Mouse (Mus musculus) left cerebral cortex, adult 8-10 months (tissue): ENCODE measurements at regions not wholly inside any gene's neighbourhood (a gene's known extent, or its start where the extent isn't known, plus 50 kb on each side); places are given as distances from the start of the nearest gene placed in this dataset.

ENCODE experiments used
- DNase-seq, 2 experiments: peaks; one replicate each; pipeline ENCODE4 v3.0.0; 2022; ENCODE audit warnings: low spot score in 2 of 2

DNA sequence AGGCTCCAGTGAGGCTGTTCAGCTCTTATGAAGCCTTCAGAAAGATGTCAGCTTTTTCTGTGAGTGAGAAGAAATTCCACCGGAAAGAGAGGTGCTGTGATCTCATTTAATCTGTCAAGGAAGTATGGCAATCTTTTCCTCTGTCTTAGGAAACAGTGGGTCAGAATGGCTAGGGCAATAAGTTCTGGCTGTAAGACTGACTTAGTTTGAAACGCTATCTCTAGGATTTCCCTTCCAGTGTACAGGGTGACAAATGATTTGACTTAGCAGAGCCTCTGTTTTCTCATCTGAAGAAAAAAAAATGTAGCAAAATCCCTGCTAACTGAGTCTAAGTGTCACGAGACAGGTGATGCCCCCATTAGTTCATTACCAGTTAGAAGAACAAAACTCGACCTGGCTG is 181.1 kb downstream of the Csl start:
- no peak for DNase-seq

DNA sequence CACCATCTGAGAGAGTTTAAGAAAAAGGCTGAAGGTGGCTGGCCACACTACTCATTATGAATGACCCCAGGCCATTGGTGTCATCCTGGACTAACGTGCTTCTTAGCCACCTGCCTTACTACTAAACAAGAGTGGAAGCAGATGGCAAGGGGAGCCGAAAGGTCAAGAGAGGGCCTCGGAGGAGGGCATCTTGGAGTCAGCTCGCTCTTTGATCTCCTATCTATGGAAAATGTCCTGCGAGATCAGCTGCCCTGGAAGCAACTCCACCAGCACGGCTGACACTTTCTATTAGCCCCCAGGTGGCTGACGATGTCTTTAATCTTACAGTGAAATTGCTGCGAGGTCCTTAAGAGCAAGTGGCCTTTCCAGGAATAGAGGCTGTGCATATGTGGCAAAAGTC is 179.3 kb downstream of the Csl start:
- no peak for DNase-seq

DNA sequence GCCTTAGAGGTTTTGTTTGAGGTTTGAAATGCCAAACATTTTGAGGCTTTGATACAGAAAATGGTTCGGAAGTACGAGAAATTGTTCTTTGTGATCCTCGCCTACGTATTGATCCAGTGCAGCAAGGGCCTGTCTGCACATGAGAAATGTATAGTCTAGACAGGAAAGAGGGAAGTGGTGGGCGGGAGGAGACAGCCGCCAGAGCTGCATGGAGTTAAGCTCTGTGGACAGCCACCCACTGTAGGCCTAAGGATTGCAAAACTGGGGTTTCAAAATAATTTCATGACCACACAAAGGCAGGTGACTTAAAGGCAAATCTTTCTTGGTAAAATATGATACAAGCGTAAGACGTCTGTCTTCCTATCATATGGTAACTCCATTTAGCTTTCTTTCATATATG is 178.4 kb downstream of the Csl start:
- DNase-seq: no peak

DNA sequence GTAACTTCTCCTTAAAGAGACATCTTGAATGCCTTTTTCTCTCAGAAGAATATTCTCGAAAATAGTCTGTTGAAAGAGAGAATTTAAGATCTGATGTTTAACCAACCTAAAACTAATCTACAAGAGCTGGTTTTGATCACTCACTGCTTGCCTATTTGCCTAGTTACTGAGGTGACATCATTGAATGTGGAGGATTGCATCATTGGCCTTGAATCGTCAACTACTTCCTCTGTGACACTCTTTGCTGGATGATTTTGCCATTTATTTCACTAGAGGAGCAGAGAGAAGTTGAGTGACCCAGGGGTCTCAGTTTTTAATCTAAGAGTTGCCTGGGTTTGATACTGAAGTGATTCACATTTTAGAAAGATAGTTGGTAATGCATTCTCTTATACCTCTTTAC is 174.6 kb downstream of the Csl start:
- no peak for DNase-seq

DNA sequence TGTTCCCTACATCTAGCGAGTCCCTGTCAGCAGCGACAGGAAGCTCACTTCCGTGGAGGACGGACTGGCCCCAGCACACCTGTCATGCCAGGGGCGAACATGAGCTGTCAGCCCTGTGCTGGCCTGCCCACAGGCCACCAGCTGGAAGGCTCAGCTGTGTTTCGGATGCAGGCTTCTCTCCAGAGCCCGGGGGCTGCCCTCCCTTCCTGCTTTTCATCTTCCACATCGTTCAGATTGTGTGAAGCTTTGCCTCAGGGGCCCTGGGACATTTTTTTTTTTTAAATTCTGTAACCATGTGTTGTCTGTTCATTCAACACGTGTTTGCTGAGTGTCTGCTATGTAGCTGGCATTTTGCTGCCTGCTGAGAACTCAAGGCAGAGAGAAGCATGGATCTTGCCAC is 167.2 kb downstream of the Csl start:
- DNase-seq: peak in 1 of 2 experiments; percentile 10

DNA sequence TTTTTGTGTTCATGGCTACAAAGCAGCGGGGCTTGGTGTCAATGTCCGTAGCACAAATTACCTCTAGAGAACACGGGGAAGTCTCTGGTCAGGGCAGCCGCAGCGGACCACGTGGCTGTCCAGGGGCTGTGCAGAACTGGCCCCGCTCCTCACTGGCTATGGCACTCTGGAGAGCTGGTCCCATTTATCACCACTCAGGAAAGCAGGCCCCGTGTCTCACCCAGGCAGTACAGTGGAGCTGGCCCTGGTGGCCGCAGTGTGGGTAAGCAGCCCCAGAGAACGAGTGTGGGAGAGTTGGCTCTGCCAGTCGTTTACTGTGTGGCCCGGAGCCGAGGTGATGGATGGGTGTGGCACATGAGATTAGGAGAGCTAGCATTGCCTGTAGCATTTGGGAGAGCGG is 163.8 kb downstream of the Csl start:
- no peak for DNase-seq

DNA sequence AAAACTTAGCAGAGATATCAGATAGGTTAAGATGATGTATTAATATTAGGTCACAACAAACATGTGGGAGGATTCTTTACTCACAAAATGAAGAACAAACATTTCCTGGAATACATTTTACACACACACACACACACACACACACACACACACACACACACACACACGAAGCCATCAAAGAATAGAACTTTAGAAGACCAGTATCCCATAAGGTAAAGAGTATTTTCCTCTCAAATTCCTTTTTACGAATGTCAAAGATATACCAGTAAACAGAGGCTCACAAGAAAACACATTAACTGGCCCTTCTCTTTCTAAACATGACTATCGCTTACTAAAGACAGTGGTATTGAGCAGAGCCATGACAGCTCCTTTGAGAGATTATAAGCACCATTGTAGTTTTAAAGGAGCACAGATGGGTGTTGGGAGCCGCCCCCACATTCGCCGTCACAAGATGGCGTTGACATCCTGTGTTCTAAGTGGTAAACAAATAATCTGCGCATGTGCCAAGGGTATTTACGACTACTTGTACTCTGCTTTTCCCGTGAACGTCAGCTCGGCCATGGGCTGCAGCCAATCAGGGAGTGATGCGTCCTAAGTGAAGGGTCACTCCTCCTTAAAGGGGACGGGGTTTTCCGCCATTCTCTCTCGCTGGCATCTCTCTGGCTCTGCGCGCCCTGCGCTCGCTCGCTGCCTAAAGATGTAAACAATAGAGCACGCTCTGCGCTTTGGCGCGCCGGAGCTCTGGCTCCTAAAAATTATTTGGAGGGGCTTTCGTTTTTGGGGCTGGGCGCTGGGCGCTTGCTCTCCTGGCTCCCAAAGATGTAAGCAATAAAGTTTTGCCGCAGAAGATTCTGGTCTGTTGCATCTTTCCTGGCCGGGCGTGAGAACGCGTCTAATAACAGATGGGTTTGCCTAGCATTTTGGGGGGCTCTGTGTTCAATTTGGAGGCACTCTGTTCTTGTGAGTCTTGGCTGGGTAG is 160.0 kb downstream of the Csl start:
- DNase-seq: peak in 1 of 2 experiments; percentile 42

DNA sequence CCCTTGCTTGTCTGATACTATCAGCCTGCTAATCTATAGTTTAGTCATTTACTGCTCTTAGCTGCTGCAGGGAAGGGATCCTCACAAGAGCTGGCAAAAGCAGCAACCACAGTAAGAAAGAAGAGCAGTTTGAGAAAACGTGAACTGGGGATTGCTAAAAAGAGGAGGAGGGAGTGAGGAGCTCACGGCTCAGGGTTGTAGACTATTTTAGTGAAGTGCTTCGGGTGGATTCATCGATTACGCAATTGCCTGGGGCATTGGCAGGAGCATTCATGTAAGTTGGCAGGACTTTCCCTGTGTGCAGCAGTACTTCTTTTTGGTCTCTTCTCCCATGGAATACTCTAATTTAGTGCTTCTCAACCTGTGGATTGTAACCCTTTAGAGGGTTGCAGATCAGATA is 157.1 kb downstream of the Csl start:
- no peak for DNase-seq

DNA sequence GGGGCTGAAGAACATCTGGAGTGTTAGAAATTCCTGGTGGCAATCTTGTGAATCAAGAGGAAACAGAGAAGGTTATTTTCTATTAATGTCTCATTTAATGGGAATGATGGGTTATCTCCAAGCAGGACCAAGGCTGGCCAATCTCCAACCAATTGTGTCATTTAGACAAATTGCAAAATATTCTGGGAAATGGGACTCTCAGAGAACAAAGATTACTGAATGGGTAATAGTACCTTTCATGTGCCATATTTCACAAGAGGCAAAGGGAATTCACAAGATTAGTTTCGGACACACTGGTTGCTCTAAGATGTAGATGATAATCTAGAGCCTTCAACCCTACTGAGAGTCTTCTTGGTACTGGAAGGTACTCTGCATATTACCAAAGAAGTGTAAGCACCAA is 155.3 kb downstream of the Csl start:
- no peak for DNase-seq

DNA sequence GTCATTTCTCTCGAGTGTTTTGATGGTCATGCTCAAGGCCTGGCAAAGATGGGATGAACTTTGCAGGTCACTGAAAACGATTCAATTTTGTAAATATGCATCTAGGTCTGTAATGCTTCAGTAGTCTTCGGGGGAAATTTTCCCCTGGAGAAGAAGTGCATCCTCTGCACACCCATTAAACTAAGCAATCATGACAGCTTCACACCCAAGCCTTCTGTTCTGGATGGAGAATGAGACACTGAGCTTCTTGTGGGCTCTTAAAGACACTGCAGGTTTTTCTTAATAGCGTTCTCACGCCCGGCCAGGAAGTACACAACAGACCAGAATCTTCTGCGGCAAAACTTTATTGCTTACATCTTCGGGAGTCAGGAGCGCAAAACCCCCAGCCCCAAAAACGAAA is 151.0 kb downstream of the Csl start:
- DNase-seq: no peak

DNA sequence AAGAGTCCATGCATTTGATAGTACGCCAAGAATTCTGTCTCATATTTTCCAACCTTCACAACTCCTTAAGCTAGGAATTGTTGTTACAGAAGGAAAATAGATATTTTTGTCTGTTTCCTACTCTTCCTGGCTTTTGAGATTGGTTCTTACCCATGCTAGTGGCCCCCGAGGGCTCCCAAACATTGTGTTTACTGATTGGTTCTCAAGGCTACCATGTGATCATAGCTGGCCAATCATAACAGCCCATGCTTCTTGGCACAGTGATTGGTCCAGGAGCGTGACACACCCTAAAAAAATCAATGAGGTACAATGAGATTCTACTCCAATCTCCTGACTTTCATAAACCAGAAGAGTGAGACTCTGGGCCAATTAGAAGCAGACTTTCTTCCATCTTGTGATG is 150.0 kb downstream of the Csl start:
- no peak for DNase-seq

DNA sequence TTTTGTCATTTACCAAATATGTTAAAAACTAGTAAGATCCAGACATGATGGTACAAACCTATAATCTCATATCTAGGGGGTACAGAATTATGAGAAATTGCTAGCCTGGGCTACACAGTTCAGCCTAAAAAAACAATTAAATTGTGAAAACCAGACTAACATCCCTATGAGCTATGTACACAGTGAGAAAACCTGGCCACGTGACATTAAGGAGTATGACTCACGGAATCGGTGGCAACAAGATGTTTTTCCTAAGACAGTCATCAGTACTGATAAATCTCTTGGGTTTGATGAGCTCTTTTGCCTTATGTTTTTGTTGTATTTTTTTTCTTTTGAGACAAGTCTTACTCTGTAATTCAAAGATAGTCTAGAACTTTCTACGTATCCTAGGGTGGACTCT is 148.6 kb downstream of the Csl start:
- no peak for DNase-seq

DNA sequence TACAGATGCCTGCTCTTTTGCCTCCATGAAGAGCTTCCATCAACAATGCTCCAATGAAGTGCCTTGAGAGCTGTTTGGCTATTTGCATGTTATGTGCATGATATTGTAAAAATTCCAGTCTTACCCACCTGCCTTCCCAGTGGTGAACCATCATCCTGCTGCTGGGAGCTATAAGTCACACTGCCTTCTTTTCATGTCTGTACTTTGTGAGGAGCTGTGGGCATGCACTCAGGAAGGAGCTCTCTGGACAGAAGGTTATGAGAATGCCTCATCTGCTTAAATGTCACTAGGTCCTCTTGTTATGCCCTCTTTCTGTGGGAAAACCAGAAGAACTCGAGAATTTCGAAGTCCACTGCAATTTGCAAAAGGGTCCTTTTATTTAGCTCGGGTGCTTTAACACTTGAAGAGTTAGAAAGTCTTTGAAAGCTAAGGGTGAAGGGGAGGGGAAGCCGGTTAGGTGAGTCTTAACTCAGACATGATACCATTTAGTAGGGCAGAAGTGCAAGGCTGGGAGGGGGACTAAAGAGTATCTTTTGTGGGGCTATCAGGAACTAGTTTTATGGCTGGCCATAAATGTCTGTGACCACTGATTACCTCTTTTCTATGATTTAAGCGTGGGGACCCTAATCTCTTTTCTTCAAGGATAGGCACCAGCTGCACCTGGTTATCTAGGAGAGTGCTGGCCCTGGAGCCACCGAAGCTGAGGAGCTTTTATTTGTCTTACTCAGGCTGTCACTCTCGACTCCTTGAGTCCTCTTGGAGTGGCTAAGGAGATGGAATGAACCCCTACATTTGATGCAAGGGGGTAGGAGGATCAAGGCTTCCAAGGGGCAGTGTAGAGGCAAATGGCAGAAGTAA is 144.8 kb downstream of the Csl start:
- no peak for DNase-seq

DNA sequence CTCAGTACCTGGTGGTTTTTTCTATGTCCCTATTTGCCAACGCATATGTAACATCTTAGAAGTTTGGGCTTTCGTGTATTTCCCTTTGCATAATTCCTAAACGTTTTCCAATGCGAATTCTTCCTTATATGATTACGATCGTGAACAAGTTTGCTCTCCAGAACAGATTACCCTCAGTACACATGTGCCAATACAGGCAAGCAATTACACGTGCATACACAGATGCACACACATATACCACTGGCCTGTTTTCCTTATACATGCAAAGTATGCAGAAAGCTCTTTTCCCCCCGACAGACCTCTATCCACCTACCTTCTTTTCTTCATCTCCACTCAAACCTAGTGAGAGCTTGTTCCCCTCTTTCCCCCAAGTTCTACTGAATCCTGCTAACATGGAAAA is 144.1 kb downstream of the Csl start:
- no peak for DNase-seq

DNA sequence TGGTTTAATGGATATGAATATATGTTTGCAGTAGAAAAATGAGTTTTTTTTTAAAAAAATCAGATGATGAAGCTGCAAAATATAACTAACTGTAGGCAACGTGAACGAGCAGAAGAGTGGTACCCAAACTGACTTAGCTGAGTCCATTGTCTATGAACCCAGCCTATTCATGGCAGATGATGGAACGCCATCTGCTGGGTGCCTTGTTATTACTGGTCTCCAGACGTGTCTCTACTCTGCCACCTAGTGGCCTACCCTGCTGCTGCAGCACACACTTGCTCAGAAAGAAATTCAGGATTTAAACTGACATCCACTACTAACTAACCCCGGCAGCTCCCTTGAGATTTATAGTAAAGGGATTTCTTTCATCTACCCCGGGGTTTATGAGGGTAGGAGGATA is 143.7 kb downstream of the Csl start:
- DNase-seq: peak; percentile 77 to 78

DNA sequence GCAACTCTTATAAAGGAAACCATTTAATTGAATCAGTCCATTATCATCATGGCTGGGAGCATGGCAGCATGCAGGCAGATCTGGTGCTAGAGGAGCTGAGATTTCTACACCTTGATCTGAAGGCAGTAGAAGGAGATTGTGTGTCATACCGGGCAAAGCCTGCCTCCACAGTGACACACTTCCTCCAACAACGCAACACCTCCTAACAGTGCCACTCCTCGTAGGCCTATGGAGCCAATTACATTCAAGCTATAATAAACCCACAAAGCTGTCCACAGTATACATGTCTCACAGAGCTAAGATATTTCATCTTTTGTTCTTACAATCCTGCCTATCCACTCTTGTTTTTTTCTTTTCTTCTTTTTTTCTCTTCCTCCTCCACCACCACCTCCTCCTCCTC is 141.8 kb downstream of the Csl start:
- DNase-seq: no peak

DNA sequence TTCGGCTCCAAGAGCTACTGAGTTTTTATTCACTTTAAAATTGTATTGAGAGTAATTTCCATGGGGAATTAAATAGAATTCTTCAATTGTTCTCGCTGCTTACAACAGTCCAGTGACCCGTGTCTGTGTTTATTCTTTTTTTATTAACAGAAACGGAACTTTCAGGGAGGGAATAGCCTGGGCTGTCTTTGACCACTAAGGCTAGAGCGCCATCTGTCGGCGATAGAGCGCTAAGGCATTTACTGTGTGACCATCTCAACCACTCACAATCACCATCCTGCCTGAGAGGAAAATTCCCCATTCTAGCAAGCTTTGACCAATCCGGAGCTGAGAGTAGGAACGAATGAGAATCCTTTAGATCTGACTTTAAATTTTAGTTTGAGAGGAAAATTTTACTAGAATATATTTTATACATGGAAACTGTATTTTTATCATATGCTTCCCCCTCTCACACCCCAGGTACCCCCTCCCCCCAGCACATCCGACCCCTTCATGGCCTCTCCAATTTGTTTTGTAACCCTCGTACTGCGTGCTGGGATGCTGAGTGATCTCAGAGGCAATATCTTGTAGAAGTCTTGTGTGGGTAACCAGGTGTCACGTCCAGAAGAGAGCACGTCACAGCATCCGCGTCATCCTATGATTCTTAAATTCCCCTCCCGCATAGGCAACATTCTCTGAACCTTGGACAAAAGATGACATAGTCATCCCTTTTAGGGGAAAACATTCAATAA is 139.9 kb downstream of the Csl start:
- peak in 1 of 2 experiments; percentile 44 for DNase-seq

DNA sequence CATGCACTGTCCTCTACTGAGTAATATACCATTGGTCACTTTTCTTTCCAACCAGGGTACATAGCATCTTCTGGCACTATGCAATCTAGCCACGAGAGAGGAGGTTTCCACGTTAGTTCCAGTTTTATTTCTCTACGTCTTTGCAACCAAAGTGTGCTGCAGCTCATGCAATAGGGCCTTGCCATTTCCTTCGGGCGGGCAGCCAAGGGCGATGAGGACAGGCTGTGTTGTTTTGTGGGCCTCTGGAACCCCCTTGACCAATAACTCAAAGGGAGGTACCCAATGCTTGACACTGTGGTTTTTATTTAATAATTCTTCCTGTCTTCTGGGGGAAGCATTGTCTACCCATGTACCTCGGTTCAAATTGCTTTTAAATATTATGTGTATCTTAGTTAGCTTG is 139.0 kb downstream of the Csl start:
- no peak for DNase-seq

DNA sequence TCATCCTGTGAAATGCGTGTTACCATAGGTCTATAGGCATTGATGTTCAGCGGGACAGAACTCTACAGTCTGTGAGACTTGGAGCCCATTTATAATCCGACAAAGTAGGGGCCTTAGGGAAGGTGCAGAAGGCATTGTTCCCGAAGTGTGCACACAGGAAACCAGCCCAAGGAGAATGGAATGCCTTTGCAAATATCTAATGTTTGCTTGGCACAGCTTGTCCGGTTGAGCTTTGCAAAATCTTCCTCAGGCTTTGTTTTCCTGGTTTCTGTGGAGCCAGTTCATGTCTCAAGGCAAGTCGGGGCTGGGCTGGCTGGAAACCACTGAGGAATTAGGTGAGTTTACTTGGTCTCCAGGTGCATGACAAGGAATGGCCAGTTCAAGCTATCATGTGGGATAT is 132.1 kb downstream of the Csl start:
- DNase-seq: no peak

DNA sequence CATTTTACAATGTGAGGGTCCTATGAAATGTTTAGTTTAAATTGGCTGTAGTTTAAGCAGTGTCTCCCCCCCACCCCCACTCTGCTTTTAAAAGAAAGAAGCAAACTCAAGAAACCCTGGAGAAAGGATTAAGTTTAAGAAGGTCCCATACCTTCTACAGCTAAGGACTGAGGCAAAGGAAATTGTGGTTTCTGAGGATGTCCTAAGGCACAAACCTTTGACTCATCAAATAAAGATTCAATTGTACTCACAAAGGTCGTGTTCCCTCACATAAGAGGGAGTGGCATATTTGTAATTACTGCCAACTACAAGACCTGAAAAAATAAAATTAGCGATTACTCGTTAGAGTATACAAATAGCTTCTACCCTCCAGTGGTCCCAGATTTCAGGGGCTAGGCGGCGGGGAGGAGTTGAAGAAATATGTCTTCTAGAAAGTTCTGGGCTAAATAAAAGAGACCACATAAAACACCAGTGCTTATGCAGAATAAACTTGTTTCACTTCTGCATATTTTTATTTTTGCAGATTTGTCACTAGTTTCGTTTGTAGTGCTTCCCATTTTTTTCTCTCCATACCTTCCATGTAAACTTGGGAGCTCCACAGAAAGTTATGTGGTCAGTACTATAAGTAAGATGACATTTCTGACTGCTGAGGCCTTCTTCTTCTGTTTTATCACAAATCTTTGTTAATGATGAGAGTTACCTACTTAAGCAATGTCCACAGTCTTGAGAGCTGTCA is 127.0 kb downstream of the Csl start:
- no peak for DNase-seq

DNA sequence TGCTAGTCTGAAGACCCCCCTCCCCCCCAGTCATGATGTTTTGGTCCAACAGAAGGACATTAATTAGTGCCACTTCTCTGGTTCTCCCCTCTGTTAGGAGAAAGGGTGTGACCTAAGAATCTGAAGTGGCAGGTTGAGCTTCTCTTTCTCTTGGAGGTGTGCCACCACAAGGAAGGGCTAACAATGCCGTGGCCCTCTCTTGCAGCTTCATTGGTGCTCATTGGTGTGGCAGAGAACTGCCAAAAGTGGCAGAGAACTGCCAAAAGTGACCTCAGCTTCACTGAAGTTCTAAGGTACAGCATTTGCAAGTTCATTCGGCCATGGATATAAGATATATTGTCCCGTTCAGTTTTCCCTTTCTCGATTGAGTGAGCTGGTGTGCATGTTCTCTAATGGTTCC is 123.7 kb downstream of the Csl start:
- DNase-seq: no peak
